Mouse (Mus musculus) small intestine, adult 2 months (tissue): ENCODE measurements around the gene Iqschfp.

ENCODE experiments used
- CTCF ChIP-seq: fragments of 200-500 bp; IDR thresholded peaks from 2 replicates; pipeline ENCODE4 v1.5.1; 2012; ENCODE audit warnings: low read depth, mild to moderate bottlenecking, control low read depth, inconsistent platforms, low read length, moderate library complexity, mixed read lengths; ENCODE audit not compliant: insufficient replicate concordance, insufficient read length; ENCODE audit errors: extremely low read depth
- POLR2A ChIP-seq: fragments of 200-500 bp; IDR thresholded peaks from 2 replicates; pipeline ENCODE4 v1.6.1; 2012; ENCODE audit warnings: low read depth, mild to moderate bottlenecking, control low read depth, inconsistent platforms, low read length, moderate library complexity

- no peak for TF ChIP-seq CTCF
- no peak for TF ChIP-seq POLR2A
Observed at GRCm38 (mm10) chr3:68567581-68567980, 675.5 kb downstream of the Iqschfp start.
